Mouse (Mus musculus): ENCODE data around the gene Cyyr1. TPM values are rescaled to one million over a fixed set of nuclear protein-coding genes. Genes with fewer than 3 reads are reported as not detected.
"Not testable (repeated sequence)": the region's sequence is repeated elsewhere in the genome, so short reads cannot be mapped to it uniquely, and the experiment has no call there.

The Cyyr1 gene
- 0.72 TPM in 2 replicates for polyA plus RNA-seq (2016; fragmentation: Nextera tagmentation; extraction: Ambion mirVana)

DNA sequence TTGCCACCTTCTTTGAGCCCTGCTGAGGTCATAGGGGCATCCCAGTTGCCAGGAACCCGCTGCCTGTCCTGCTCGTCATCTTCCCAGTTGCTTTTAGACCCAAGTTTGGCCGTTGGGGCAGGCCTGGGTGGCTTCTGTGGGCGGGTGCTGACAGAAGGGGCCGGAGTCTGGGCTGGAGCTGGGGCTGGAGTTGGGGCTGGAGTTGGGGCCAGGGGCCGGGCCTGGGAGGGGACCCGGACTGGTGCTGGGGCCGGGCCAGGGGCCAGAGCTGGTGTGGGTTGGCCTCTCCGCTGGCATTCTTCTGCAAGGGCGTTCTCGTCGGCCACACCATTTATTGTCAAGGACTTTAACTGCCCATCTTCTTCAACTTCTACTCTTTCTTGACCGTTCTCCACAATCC is at the start of gene Cyyr1:
Gene Cyyr1, minus strand, starts transcription at position 101 of the 400 bp plus-strand sequence.
- H3K4me3 ChIP-seq, result not testable (repeated sequence)

DNA sequence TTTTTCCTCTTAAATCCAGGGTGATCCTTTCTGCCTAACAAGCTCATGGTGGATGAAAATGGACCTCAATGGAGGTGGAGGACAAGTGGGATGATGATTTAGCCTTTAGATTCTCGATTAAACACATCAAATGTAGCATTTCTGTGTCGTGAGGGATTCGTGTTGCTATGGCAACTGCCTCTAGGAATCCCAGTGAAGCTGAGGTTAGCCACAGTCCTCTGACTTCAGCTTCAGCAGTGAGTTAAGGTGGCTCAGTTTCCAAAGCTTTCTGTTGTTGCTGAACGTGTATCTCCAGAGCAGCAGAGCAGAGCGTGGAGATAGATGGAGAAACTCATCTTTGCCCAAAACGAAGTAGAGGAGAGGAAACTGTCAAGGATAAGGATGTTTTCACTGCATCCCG is 35.6 kb upstream of the Cyyr1 start:
- 59% methylated on average over 7 of the region's 7 CpGs for WGBS (ENCODE audit: insufficient replicate concordance)
- no peaks in the 10 kb centered on the region for H3K27me3 ChIP-seq (replicated peaks)
- H3K4me3 ChIP-seq, result no peak overlapping the region
- H3K36me3 ChIP-seq, result no peaks in the 10 kb centered on the region
- H3K9ac ChIP-seq, result no peak overlapping the region
- ATAC-seq, result no peak
- no peak overlapping the region for H3K27ac ChIP-seq
- no peaks in the 10 kb centered on the region for H3K4me1 ChIP-seq
- no peaks in the 10 kb centered on the region for H3K9me3 ChIP-seq (replicated peaks)
- H3K4me2 ChIP-seq, result no peak overlapping the region

More for the DNA sequence above, at the start of gene Cyyr1:
- not testable (repeated sequence) for H3K9ac ChIP-seq; H3K27ac ChIP-seq; H3K4me1 ChIP-seq; ATAC-seq; H3K4me2 ChIP-seq; H3K9me3 ChIP-seq (replicated peaks); H3K36me3 ChIP-seq; H3K27me3 ChIP-seq (replicated peaks)
- WGBS (ENCODE audit: insufficient replicate concordance), result 63% methylated on average over 13 of the region's 13 CpGs

DNA sequence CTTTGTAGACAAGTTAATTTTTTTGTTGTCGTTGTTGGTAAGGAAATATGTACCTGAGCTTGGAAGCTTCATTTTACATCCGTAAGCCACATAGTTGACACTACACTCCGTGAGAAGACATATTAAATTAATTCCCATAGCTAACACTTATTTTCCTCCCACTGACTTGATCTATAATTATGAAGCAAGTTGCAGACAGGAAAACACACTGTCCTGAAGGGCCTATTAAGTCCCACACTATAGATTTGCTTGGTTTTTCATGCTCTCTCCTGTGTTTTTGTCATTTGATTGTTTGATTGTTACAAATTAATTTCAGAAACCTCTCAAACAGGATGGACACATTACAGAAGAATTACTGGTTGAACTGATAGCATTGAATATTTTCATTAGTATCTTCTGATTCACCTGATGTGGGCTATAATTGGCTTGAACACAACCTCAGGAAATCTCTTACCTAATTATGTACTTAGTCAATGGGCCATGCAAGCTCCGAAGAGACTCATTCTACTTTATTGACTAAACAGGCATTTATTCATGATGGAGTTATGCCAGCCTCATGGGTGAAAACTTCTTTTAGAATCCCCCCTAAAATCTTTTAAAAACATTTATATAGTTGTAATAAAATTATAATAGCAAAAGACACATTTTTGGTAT is 34.5 kb upstream of the Cyyr1 start:
- Histone ChIP-seq H3K9ac (no peak overlapping the region), H3K27ac (no peak overlapping the region), H3K4me2 (no peak overlapping the region), H3K9me3 (replicated peaks) (no peaks in the 10 kb centered on the region), H3K27me3 (replicated peaks) (no peaks in the 10 kb centered on the region), H3K4me3 (no peak overlapping the region), H3K36me3 (no peaks in the 10 kb centered on the region), H3K4me1 (no peaks in the 10 kb centered on the region)
- 80% methylated on average over 4 of the region's 4 CpGs for WGBS (ENCODE audit: insufficient replicate concordance)
- ATAC-seq, result no peak

DNA sequence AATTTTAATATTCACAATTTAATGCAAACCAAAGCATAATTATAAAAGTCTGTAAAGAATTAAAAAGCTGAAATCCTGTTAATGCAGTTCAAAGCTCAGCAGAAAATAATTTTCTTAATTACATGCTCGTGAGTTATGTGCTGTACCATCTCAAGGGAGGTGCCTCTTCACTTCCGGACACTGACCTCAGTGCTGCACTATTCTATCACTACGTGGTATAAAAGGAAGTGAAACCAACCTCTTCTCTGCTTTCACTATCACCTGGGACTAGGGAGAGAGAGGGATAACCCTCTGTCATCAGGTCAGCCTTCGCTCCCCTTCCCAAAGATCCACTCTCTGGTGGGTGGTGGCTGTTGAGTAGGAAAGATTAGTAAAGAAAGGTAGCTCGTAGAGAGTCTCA is 13.3 kb upstream of the Cyyr1 start:
- no peaks in the 10 kb centered on the region for H3K9me3 ChIP-seq (replicated peaks)
- no peak for ATAC-seq
- H3K27me3 ChIP-seq (replicated peaks), result no peaks in the 10 kb centered on the region
- H3K4me1 ChIP-seq, result no peaks in the 10 kb centered on the region
- H3K4me3 ChIP-seq, result no peak overlapping the region
- H3K4me2 ChIP-seq, result no peak overlapping the region
- no peak overlapping the region for H3K9ac ChIP-seq
- H3K27ac ChIP-seq, result no peak overlapping the region
- no peaks in the 10 kb centered on the region for H3K36me3 ChIP-seq
- WGBS (ENCODE audit: insufficient replicate concordance), result 64% methylated on average over 5 of the region's 5 CpGs

DNA sequence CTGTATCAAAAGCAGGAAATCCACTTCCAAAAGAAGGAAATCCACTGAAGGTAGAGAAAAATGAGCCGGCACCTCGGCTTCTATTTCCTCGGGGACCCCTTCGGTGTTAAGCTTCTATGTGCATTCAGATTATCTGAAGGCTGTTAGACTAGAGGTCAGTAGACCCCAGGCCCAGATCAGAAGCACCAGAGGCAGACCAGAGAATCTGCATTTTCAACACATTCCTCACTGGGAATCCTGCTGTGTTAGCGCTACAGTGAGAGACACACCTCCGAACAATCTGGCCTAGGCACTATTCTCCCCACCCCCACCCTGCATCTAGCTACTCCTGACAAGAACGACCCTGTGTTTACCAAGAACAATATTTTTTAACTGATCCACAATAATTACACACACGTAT is 641 bp upstream of the Cyyr1 start:
- no peak overlapping the region for H3K4me2 ChIP-seq
- no peak overlapping the region for H3K9ac ChIP-seq
- H3K4me1 ChIP-seq, result no peaks in the 10 kb centered on the region
- no peak overlapping the region for H3K27ac ChIP-seq
- H3K36me3 ChIP-seq, result no peaks in the 10 kb centered on the region
- ATAC-seq, result no peak
- no peaks in the 10 kb centered on the region for H3K27me3 ChIP-seq (replicated peaks)
- no peak overlapping the region for H3K4me3 ChIP-seq
- H3K9me3 ChIP-seq (replicated peaks), result no peaks in the 10 kb centered on the region
- 43% methylated on average over 8 of the region's 8 CpGs for WGBS (ENCODE audit: insufficient replicate concordance)

DNA sequence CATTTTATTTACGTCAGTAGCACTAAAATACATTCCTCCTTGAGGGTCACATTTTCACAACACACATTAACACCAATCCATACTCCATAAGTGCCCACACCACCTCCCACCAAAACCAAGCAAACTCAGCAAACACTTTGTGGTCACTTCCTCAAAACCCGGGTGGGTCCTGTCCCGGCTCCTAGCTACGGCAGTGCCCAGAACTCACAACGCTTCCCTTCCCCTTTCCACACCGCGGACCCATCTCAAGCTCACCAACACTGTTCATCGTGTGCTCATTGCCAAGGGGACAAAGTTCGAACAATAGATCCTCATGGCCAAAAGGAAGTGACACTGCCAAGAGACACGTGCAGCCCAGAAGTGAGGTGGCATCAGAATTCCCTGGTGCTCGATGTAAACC is 1.2 kb downstream of the Cyyr1 start:
- not testable (repeated sequence) for H3K36me3 ChIP-seq; H3K27ac ChIP-seq; H3K4me2 ChIP-seq; ATAC-seq; H3K27me3 ChIP-seq (replicated peaks); H3K9me3 ChIP-seq (replicated peaks); H3K4me1 ChIP-seq; H3K9ac ChIP-seq; H3K4me3 ChIP-seq
- 71% methylated on average over 1 of the region's 11 CpGs for WGBS (ENCODE audit: insufficient replicate concordance)

DNA sequence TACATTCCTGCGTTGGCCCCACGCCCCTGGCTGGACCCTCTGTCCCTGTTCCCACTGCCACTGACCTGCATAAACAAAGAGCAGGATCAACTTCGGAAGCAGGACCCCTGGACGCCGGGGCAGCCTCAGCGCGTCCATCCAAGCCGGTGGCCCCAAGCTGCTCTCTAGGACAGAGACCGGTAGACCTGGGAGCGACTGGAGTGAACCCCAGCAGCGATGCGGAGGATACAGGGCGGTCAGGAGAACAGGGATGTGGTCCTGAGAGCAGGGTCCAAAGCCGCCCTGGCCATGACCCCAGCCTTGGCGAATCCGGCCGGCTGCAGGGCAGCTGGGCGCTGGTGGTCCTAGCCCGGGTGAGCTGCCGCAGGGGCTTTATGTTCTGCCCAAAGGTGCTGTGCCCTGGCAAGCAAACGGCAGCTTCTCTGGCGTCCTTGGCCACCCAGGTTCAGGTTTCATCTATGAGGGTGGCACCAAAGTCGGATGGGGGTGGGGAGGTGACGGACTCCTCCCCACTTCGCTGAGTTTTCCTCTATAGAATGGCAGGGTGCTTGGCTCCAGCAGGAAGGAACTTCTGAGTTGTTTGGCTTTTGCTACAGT is 3.1 kb downstream of the Cyyr1 start:
- Histone ChIP-seq H3K36me3 (no peaks in the 10 kb centered on the region), H3K9ac (0 out of 2 replicates have a peak overlapping the region, but pooled peaks have one; percentile 41), H3K9me3 (replicated peaks) (no peaks in the 10 kb centered on the region), H3K27ac (no peak overlapping the region), H3K4me1 (no peaks in the 10 kb centered on the region), H3K4me2 (peak overlapping the region; percentile 59), H3K27me3 (replicated peaks) (no peaks in the 10 kb centered on the region), H3K4me3 (peak overlapping the region; percentile 36)
- 4% methylated on average over 25 of the region's 25 CpGs for WGBS (ENCODE audit: insufficient replicate concordance)
- no peak for ATAC-seq

DNA sequence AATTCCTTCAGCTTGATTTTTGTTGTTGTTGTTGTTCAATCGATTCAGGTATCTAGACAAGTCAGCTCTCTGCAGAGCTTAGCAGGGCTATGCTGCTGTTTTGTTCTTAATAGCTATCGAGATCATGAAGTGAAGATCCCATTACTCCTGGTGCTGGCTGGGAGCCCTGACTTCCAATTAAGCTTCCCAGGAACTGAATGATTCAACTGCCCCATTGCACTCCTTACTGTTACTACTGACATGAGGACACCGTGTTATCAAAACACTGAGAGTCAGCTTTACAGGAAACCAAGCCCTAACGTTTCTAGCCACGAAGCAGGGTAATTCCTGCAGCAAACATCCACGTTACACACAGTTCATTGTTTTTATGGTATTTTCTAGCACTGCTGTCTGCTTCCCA is 6.7 kb downstream of the Cyyr1 start:
- Histone ChIP-seq H3K9me3 (replicated peaks) (no peaks in the 10 kb centered on the region), H3K4me1 (no peaks in the 10 kb centered on the region), H3K27me3 (replicated peaks) (no peaks in the 10 kb centered on the region), H3K9ac (no peak overlapping the region), H3K4me3 (no peak overlapping the region), H3K4me2 (no peak overlapping the region), H3K36me3 (no peaks in the 10 kb centered on the region), H3K27ac (no peak overlapping the region)
- WGBS (ENCODE audit: insufficient replicate concordance), result 27% methylated on average over 6 of the region's 6 CpGs
- no peak for ATAC-seq

DNA sequence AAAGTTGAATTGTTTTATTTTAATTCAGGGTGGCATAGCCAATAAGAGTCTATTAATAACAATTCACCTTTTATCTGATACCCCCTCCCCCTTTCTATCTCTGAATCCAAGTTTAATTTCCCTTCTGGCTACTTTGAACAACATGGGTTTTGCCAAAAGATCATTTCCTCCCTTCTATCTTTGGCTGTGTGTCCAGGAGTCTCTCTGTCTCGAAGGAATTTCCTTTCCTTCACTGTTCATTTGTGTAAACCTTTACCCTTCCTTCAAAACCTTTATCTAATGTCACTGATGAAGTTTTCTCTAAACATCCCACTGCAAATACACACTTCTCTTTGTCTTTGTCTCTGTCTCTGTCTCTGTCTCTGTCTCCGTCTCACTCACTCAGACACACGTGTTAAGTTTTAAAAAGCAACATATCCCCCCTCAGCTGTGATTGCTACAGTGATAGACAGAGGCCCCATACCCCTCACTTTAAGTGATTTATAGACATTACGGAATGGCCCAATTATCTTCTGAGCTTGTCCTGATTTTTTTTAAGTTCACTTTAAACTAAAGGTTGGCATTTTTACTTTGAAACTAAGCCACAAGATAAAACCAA is 11.4 kb downstream of the Cyyr1 start:
- H3K9ac ChIP-seq, result no peak overlapping the region
- no peaks in the 10 kb centered on the region for H3K4me1 ChIP-seq
- no peak overlapping the region for H3K4me2 ChIP-seq
- WGBS (ENCODE audit: insufficient replicate concordance), result 52% methylated on average over 4 of the region's 4 CpGs
- H3K27ac ChIP-seq, result no peak overlapping the region
- no peak for ATAC-seq
- no peaks in the 10 kb centered on the region for H3K27me3 ChIP-seq (replicated peaks)
- H3K9me3 ChIP-seq (replicated peaks), result no peaks in the 10 kb centered on the region
- no peak overlapping the region for H3K4me3 ChIP-seq
- no peaks in the 10 kb centered on the region for H3K36me3 ChIP-seq

DNA sequence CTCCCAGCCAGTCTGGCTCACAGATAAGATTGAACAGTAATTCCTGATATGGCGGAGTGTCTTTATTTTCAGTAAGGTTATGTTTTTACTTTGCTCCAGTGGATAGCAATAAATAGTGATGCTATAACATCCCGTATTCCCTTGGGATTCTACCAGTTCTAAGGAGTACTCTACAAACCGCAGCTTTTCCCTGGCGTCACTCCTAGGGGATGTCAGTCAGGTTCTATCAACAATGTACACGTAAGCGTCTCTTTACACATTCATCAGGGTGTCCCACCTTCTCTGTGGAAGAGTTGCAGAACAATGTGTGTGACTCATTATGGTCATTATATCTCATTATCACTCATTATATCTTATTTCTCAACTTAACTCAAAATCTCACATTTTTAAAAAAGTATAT is 12.2 kb downstream of the Cyyr1 start:
- H3K4me1 ChIP-seq, result no peaks in the 10 kb centered on the region
- no peak overlapping the region for H3K27ac ChIP-seq
- no peaks in the 10 kb centered on the region for H3K36me3 ChIP-seq
- WGBS (ENCODE audit: insufficient replicate concordance), result 77% methylated on average over 6 of the region's 6 CpGs
- no peaks in the 10 kb centered on the region for H3K27me3 ChIP-seq (replicated peaks)
- no peak overlapping the region for H3K9ac ChIP-seq
- no peak overlapping the region for H3K4me2 ChIP-seq
- no peak for ATAC-seq
- H3K9me3 ChIP-seq (replicated peaks), result no peaks in the 10 kb centered on the region
- H3K4me3 ChIP-seq, result no peak overlapping the region

DNA sequence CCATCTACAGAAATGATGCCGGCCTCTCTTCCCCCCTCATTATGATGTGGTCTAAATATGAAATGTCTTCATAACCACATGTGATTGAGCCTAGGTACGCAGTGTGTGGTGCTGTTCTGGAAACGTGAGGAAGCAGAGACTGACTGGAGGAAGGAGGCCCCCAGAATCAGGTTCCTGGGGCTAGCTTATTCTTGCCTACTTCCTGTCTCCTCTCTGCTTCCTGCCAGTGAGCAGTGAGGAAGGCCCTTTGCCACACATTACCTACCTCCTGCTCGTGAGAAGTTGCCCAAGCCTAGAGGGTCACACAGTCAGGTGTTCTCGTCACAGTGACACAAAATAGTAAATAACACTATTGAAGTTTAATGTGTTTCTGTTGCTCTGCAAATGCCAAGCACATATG is 14.8 kb downstream of the Cyyr1 start:
- Histone ChIP-seq H3K36me3 (no peaks in the 10 kb centered on the region), H3K27me3 (replicated peaks) (no peaks in the 10 kb centered on the region), H3K9me3 (replicated peaks) (no peaks in the 10 kb centered on the region), H3K9ac (no peak overlapping the region), H3K4me3 (no peak overlapping the region), H3K4me1 (no peaks in the 10 kb centered on the region), H3K27ac (no peak overlapping the region), H3K4me2 (no peak overlapping the region)
- no peak for ATAC-seq
- 44% methylated on average over 5 of the region's 5 CpGs for WGBS (ENCODE audit: insufficient replicate concordance)

DNA sequence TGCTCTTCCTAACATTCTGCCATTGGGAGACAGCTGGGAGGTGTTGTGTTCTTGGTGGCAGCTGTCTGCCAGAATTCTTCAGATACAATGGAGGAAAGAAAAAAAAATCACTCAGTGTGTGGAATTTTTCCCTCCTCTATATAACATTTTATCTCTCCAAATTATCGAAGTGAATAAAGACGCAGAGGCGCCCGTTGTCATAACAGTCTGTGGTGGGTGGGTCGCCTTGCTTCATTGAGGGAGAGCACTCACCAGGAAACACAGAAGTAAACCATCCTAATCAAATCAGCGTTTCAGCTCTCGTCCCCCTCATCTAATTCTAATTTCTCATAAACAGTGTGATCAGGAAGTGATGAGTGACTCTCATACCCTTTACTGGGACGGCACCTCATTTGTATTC is 17.1 kb downstream of the Cyyr1 start:
- Histone ChIP-seq H3K9ac (no peak overlapping the region), H3K36me3 (no peaks in the 10 kb centered on the region), H3K4me2 (no peak overlapping the region), H3K4me3 (no peak overlapping the region), H3K4me1 (no peaks in the 10 kb centered on the region), H3K9me3 (replicated peaks) (no peaks in the 10 kb centered on the region), H3K27me3 (replicated peaks) (no peaks in the 10 kb centered on the region), H3K27ac (no peak overlapping the region)
- ATAC-seq, result no peak
- 71% methylated on average over 8 of the region's 8 CpGs for WGBS (ENCODE audit: insufficient replicate concordance)

Data from liver, embryonic 12.5 days (tissue).